26 mouse cellular contexts compared by ENCODE assay signal in the genomic region with DNA sequence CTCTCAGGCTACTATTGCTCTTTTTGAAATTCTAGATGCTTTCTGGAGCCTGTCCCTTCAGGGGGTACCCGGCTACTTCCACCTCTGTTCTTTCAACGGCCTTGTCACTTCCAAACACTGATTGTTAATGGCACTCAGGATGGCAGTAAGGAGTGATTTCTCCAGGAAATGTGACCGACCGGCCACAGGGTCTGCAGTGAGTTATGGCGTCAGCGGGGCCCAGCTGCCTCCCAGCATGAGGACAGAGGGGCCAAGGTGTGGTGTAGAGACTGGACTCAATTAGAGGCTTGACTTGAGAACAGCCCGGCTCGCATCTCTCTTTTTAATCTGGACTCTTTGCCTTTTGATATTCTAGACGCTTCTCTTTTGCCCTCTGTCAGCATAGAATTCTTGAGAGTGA. TPM values are rescaled to one million over a fixed set of nuclear protein-coding genes. Genes with fewer than 3 reads are reported as not detected.
DNase-seq lines count a peak whose midpoint lies in the region; ATAC-seq and TF ChIP-seq lines count a peak whose summit lies in the region.
"Had no signal": no experiment of that assay in that cellular context is flagged by ENCODE, and none has a peak within 500 bp of the region (broad histone marks: within the 10 kb centered on the region; RNA-seq: fewer than 3 reads in every experiment).

No protein-coding gene starts in this region.

- H3K36me3 ChIP-seq in hindbrain, embryonic 10.5 days, result no peaks in the 10 kb centered on the region
- no peaks in the 10 kb centered on the region for H3K36me3 ChIP-seq in hindbrain, embryonic 16.5 days (ENCODE audit: control insufficient read depth, insufficient read depth, low read length)
- no peaks in the 10 kb centered on the region for H3K36me3 ChIP-seq in kidney, postnatal 0 days (ENCODE audit: insufficient read depth, low read length)
- no peaks in the 10 kb centered on the region for H3K36me3 ChIP-seq in limb, embryonic 10.5 days
- no peaks in the 10 kb centered on the region for H3K36me3 ChIP-seq in midbrain, embryonic 13.5 days
- H3K36me3 ChIP-seq: G1E; heart, embryonic 12.5 days; hindbrain, embryonic 13.5 days; intestine, embryonic 15.5 days; liver, embryonic 13.5 days had no signal

- no peak for TF ChIP-seq CTCF in kidney, postnatal 0 days (IDR thresholded peaks at IDR 0.05; ENCODE audit: low read depth)

- 54% methylated on average over 9 of the region's 9 CpGs for WGBS in hindbrain, embryonic 10.5 days
- WGBS in hindbrain, embryonic 16.5 days, result 54% methylated on average over 9 of the region's 9 CpGs
- WGBS in kidney, postnatal 0 days, result 35% methylated on average over 9 of the region's 9 CpGs
- WGBS in limb, embryonic 10.5 days, result 15% methylated on average over 9 of the region's 9 CpGs
- 58% methylated on average over 9 of the region's 9 CpGs for WGBS in midbrain, embryonic 13.5 days

- H3K9ac ChIP-seq in hindbrain, embryonic 16.5 days (ENCODE audit: low read depth, low read length), result no peak overlapping the region
- H3K9ac ChIP-seq in kidney, postnatal 0 days (ENCODE audit: low read depth, low read length), result no peak overlapping the region
- H3K9ac ChIP-seq in midbrain, embryonic 13.5 days (replicated peaks), result no peak overlapping the region
- H3K9ac ChIP-seq: forebrain, embryonic 13.5 days; heart, embryonic 12.5 days; hindbrain, embryonic 13.5 days; intestine, embryonic 15.5 days; liver, embryonic 13.5 days had no signal

- peaks cover 78% of the 10 kb centered on the region for H3K27me3 ChIP-seq in hindbrain, embryonic 10.5 days (ENCODE audit: insufficient read depth, poor library complexity, severe bottlenecking)
- H3K27me3 ChIP-seq in hindbrain, embryonic 16.5 days (replicated peaks; ENCODE audit: control insufficient read depth, insufficient read depth, low read length), result peaks cover 3% of the 10 kb centered on the region; the same call in 1 of the 2 replicates
- no peaks in the 10 kb centered on the region for H3K27me3 ChIP-seq in kidney, postnatal 0 days (ENCODE audit: insufficient read depth, low read length)
- 0 out of 2 replicates have a peak, but pooled peaks cover 21% of the 10 kb centered on the region for H3K27me3 ChIP-seq in limb, embryonic 10.5 days (ENCODE audit: low read depth, poor library complexity, severe bottlenecking)
- peaks cover 14% of the 10 kb centered on the region for H3K27me3 ChIP-seq in midbrain, embryonic 13.5 days
- H3K27me3 ChIP-seq: CH12.LX; intestine, embryonic 15.5 days; liver, embryonic 13.5 days; Patski had no signal

- peaks cover 51% of the 10 kb centered on the region for H3K4me1 ChIP-seq in hindbrain, embryonic 10.5 days (replicated peaks)
- peaks cover 6% of the 10 kb centered on the region for H3K4me1 ChIP-seq in hindbrain, embryonic 16.5 days (ENCODE audit: control insufficient read depth, insufficient read depth, low read depth, low read length)
- H3K4me1 ChIP-seq in kidney, postnatal 0 days (replicated peaks; ENCODE audit: insufficient read depth, low read length), result 0 out of 2 replicates have a peak, but pooled peaks cover 8% of the 10 kb centered on the region
- H3K4me1 ChIP-seq in limb, embryonic 10.5 days, result peaks cover 52% of the 10 kb centered on the region
- H3K4me1 ChIP-seq in midbrain, embryonic 13.5 days (replicated peaks), result peaks cover 32% of the 10 kb centered on the region
- H3K4me1 ChIP-seq: heart, embryonic 12.5 days; intestine, embryonic 15.5 days; liver, embryonic 13.5 days had no signal

- ATAC-seq in hindbrain, embryonic 16.5 days, result no peak
- no peak for ATAC-seq in kidney, postnatal 0 days (replicated peaks; ENCODE audit: low FRiP score, low read depth)
- no peak for ATAC-seq in midbrain, embryonic 13.5 days
- ATAC-seq: Patski had no signal

- H3K4me3 ChIP-seq in hindbrain, embryonic 10.5 days, result no peak overlapping the region
- no peak overlapping the region for H3K4me3 ChIP-seq in hindbrain, embryonic 16.5 days (ENCODE audit: low read length)
- no peak overlapping the region for H3K4me3 ChIP-seq in kidney, postnatal 0 days (replicated peaks; ENCODE audit: low read depth, low read length)
- no peak overlapping the region for H3K4me3 ChIP-seq in limb, embryonic 10.5 days
- no peak overlapping the region for H3K4me3 ChIP-seq in midbrain, embryonic 13.5 days (replicated peaks)
- H3K4me3 ChIP-seq: forebrain, embryonic 13.5 days; heart, embryonic 12.5 days; hindbrain, embryonic 13.5 days; intestine, embryonic 15.5 days; liver, embryonic 13.5 days had no signal

- peak overlapping the region; percentile 81 for H3K27ac ChIP-seq in hindbrain, embryonic 10.5 days
- H3K27ac ChIP-seq in hindbrain, embryonic 16.5 days (ENCODE audit: low read depth, low read length), result no peak overlapping the region
- H3K27ac ChIP-seq in kidney, postnatal 0 days, result 0 out of 2 replicates have a peak overlapping the region, but pooled peaks have one; percentile 1
- peak overlapping the region; percentile 67 for H3K27ac ChIP-seq in limb, embryonic 10.5 days
- H3K27ac ChIP-seq in midbrain, embryonic 13.5 days, result peak overlapping the region; percentile 79; the same call in 1 of the 2 replicates
- H3K27ac ChIP-seq: intestine, embryonic 15.5 days; liver, embryonic 13.5 days had no signal

- peak; percentile 51 for DNase-seq in hindbrain, embryonic 10.5 days (ENCODE audit: low spot score)
- no peak for DNase-seq in kidney, postnatal 0 days (ENCODE audit: low spot score)
- DNase-seq in kidney, adult 11 months, result no peak
- peak; percentile 74 for DNase-seq in limb, embryonic 10.5 days (ENCODE audit: low spot score)
- DNase-seq in gastrocnemius, postnatal 25 days, result no peak
- DNase-seq: adrenal gland, postnatal 36 days; B cell, adult 2 months; cerebellum, adult 9-10 months; gastrocnemius, postnatal 14 days; heart, adult 18-20 months; heart, postnatal 10 days; liver, embryonic 13.5 days; lung, adult 2 months; lung, postnatal 14 days; right cerebral cortex, postnatal 25 days; spleen, adult 18-20 months had no signal

- H3K4me2 ChIP-seq in hindbrain, embryonic 16.5 days (ENCODE audit: low read length), result no peak overlapping the region
- no peak overlapping the region for H3K4me2 ChIP-seq in kidney, postnatal 0 days (ENCODE audit: low read length)
- H3K4me2 ChIP-seq in midbrain, embryonic 13.5 days (replicated peaks), result no peak overlapping the region
- H3K4me2 ChIP-seq: forebrain, embryonic 13.5 days; heart, embryonic 12.5 days; hindbrain, embryonic 13.5 days; intestine, embryonic 15.5 days; liver, embryonic 13.5 days had no signal

- peaks cover under 1% of the 10 kb centered on the region; the same call in 1 of the 2 replicates for H3K9me3 ChIP-seq in hindbrain, embryonic 10.5 days
- H3K9me3 ChIP-seq in hindbrain, embryonic 16.5 days (ENCODE audit: control insufficient read depth, low read length), result no peaks in the 10 kb centered on the region
- no peaks in the 10 kb centered on the region for H3K9me3 ChIP-seq in kidney, postnatal 0 days (replicated peaks; ENCODE audit: low read length)
- no peaks in the 10 kb centered on the region for H3K9me3 ChIP-seq in limb, embryonic 10.5 days (replicated peaks)
- H3K9me3 ChIP-seq in midbrain, embryonic 13.5 days, result no peaks in the 10 kb centered on the region; the same call in 1 of the 2 replicates
- H3K9me3 ChIP-seq: forebrain, embryonic 13.5 days; heart, embryonic 12.5 days; hindbrain, embryonic 13.5 days; intestine, embryonic 15.5 days; liver, embryonic 13.5 days had no signal

RNA-seq across cellular contexts. Expression of a gene that starts 52.8 kb away (rescaled TPM):
- 31.2 and 38.8 TPM in 2 replicates for polyA plus RNA-seq in hindbrain, embryonic 10.5 days (2016; fragmentation: Nextera tagmentation; extraction: Ambion mirVana)
- polyA plus RNA-seq in hindbrain, embryonic 16.5 days (2015; fragmentation: Nextera tagmentation; extraction: Ambion mirVana), result 17.8 and 24.2 TPM in 2 replicates
- 23.3 and 25.7 TPM in 2 replicates for polyA plus RNA-seq in kidney, postnatal 0 days (2015; fragmentation: Nextera tagmentation; extraction: Ambion mirVana)
- 64.8 and 91.9 TPM in 2 replicates for polyA plus RNA-seq in limb, embryonic 10.5 days (2016; fragmentation: Nextera tagmentation; extraction: Ambion mirVana)
- polyA plus RNA-seq in midbrain, embryonic 13.5 days (2015; fragmentation: Nextera tagmentation; extraction: Ambion mirVana), result 14.4 and 17.9 TPM in 2 replicates
- 1 to 10 TPM; 6.9 to 7.2 TPM for total RNA-seq in gastrocnemius, postnatal 25 days (2021)
- total RNA-seq: CH12.LX; megakaryocyte progenitor cell, adult 5-6 weeks had no signal
- polyA plus RNA-seq: G1E had no signal

Comparison
In these comparisons a context has a peak if more than half of its experiments do, and no peak if none do; other contexts are left out.
1. DNase-seq: peak in hindbrain, embryonic 10.5 days (single experiment) and limb, embryonic 10.5 days (single experiment); none in kidney, postnatal 0 days (single experiment), kidney, adult 11 months (single experiment) and gastrocnemius, postnatal 25 days (single experiment).